Mouse (Mus musculus) kidney, embryonic 15.5 days (tissue): ENCODE measurements around the gene 2310022A10Rik. TPM values are rescaled to one million over a fixed set of nuclear protein-coding genes. Genes with fewer than 3 reads are reported as not detected.

Experiments
- ATAC-seq: fragments of 200-750 bp; cut with Nextera tagmentation; replicated peaks from 2 replicates; pipeline ENCODE4 v1.8.0; 2017; ENCODE audit warnings: moderate TSS enrichment; ENCODE audit not compliant: low FRiP score
- H3K27ac ChIP-seq: fragments of 300-500 bp; sonication (generic); 2 replicates; pipeline ENCODE4 v1.5.1; 2015; ENCODE audit warnings: mild to moderate bottlenecking, inconsistent platforms
- H3K27me3 ChIP-seq: fragments of 300-500 bp; sonication (generic); 2 replicates; pipeline ENCODE4 v1.6.1; 2015; ENCODE audit warnings: inconsistent platforms
- H3K36me3 ChIP-seq: fragments of 300-500 bp; sonication (generic); 2 replicates; pipeline ENCODE4 v1.6.1; 2015; ENCODE audit warnings: inconsistent platforms
- H3K4me1 ChIP-seq: fragments of 300-500 bp; sonication (generic); 2 replicates; pipeline ENCODE4 v1.6.1; 2015; ENCODE audit warnings: inconsistent platforms
- H3K4me2 ChIP-seq: fragments of 300-500 bp; sonication (generic); 2 replicates; pipeline ENCODE4 v1.6.1; 2015; ENCODE audit warnings: moderate library complexity, mild to moderate bottlenecking, inconsistent platforms
- H3K4me3 ChIP-seq: fragments of 300-500 bp; sonication (generic); replicated peaks from 2 replicates; pipeline ENCODE4 v1.5.1; 2015; ENCODE audit warnings: mild to moderate bottlenecking, inconsistent platforms
- H3K9ac ChIP-seq: fragments of 300-500 bp; sonication (generic); 2 replicates; pipeline ENCODE4 v1.6.1; 2015; ENCODE audit warnings: mild to moderate bottlenecking, inconsistent platforms
- H3K9me3 ChIP-seq: fragments of 300-500 bp; sonication (generic); replicated peaks from 2 replicates; pipeline ENCODE4 v1.6.1; 2016; ENCODE audit warnings: inconsistent platforms
- WGBS: fragments of 180-500 bp; shearing (Covaris S2); methylation state at CpG from one replicate; pipeline ENCODE4 v1.1.7; 2015; ENCODE audit warnings: mixed read lengths; 5-methylcytosine and 5-hydroxymethylcytosine counted together
- polyA plus RNA-seq: library from polyadenylated mRNA; unstranded; fragments of >200 nt; fragmentation: Nextera tagmentation; extraction: Ambion mirVana; gene quantifications from 2 replicates; pipeline ENCODE4 v1.2.1, GENCODE M21; 2015

The 2310022A10Rik gene
- polyA plus RNA-seq, 1 experiment from 2014 or later: 29.4 TPM

DNA sequence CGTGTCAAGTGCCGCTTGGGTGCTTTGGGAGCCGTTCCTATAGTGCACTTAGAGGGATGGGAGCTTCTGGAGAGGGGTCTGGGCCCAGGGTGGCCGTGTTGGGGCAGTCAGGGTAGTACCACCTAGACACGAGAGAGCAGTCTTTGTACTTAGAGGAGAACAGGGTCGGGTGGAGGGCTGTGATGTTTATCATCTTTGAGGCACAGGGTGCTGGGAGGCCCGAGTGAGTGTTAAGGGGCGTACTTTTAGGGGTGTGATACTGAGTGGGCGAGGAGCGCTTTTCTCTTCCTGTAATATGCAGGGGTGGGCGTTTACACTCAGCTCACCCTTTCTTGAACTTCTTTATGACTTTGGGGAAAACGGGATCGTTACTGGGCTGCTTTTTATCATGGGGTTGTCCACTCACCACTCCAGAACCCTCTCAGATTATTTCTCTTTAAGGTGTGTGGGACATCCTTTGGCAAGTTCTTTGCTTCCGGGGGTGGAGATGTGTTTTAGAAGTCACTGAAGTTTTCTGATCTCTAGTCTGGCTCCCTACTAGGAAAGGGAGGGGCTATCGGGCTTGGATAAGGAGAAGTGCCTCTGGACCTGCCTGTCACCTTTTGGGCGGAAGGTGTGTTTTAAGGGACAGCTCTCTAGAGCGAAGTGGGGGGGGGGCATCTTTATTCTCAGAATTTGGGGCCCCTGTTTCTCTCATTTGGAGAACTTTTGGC, 39.3 kb downstream of the 2310022A10Rik start:
- Histone ChIP-seq H3K4me1 (peaks cover 40% of the 10 kb centered on the region), H3K27ac (peak overlapping the region; percentile 98), H3K4me3 (peak overlapping the region; percentile 65), H3K36me3 (peaks cover 8% of the 10 kb centered on the region; the same call in 1 of the 2 replicates), H3K9ac (peak overlapping the region; percentile 86), H3K9me3 (no peaks in the 10 kb centered on the region), H3K4me2 (peak overlapping the region; percentile 74), H3K27me3 (no peaks in the 10 kb centered on the region)
- ATAC-seq: peak; percentile 53
- WGBS: 1% methylated on average over 17 of the region's 17 CpGs

DNA sequence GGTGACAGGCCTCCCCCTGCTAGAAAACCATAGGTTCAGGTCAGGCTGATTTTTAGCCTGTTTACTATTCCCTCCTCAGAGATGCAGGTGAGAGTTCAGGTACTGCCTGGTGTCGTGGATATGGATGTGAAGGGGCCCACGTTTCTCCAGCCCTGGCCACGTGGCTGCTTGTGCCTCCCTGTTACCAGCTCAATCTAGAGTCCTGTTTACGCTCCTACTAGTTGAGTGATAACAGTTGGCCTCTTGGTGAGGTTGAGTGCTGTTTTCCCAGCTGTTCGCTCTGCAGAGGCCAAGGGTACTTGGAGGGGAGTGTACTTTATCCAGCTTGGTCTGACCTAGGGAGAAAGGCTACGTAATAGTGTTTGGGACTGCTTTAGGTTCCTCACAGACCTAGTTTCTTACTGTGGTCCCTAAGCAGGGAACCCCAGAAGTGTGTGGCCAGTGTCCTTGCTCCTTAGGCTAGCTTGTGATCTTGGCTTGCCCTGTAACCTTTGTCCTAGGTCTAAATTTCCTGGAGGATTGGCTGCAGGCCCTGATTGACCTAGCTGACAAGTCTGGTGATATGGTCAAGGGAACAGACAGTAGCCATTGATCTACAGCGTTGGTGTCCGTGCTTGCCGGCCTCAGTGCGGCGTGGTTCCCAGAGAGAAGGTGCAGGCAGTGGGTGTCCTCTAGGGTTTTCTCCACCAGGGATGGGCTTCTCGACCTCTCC, 40.1 kb downstream of the 2310022A10Rik start:
- no peak for ATAC-seq
- WGBS: 32% methylated on average over 12 of the region's 12 CpGs
- H3K4me2 ChIP-seq: peak overlapping the region; percentile 74

DNA sequence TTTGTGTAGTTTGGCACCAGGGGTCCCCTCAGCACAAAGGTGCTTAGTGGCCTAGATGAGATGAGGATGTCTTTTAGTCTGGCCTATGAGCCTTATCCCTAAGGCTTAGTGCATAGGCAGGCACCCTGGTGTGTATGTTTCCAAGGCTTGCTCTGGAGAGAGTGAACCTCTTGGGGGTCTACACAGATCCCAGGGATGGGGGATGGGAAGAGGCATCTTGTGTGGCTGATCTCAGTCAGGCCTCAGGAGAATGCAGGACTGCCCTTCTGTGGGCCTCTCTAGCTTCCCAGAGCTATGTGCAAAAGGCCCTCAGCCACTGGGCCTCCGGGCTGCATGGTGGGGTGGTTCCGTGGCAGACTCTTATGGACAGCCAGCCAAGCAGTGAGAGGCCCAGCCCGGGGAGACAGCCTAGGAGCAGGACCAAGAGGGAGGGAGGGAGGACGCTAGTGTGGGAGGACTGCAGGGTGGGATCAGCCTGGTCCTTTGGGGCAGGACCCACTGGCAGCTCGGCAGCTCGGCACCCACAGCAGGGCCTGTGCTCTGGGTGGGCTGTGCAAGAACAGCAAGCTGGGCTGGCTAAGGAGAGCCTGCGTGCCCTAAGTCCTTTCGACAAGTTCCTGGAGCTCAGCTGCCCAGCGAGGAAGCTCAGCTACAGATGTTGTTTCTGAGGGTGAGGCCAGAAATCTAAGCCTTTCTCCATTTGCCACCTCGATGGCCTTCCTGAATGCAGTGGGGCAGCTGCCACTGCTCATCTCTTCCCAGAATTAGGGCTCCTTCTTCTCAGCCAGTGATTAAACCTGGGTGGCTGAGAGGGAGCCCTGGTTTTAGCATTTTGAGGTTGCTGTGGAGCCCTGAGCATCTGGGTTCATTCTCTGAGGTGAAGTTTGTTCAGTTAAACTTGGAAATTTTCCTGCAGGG, 43.8 kb downstream of the 2310022A10Rik start:
- peak overlapping the region; percentile 38; the same call in 1 of the 2 replicates for H3K9ac ChIP-seq
- H3K4me1 ChIP-seq: peaks cover 58% of the 10 kb centered on the region
- 26% methylated on average over 10 of the region's 10 CpGs for WGBS
- H3K27ac ChIP-seq: peak overlapping the region; percentile 90
- H3K27me3 ChIP-seq: no peaks in the 10 kb centered on the region
- no peaks in the 10 kb centered on the region for H3K9me3 ChIP-seq
- H3K4me2 ChIP-seq: peak overlapping the region; percentile 46
- ATAC-seq: peak; percentile 59
- peak overlapping the region; percentile 17 for H3K4me3 ChIP-seq
- peaks cover 8% of the 10 kb centered on the region; the same call in 1 of the 2 replicates for H3K36me3 ChIP-seq

More for the DNA sequence above, 40.1 kb downstream of the 2310022A10Rik start:
- Histone ChIP-seq H3K36me3 (peaks cover 8% of the 10 kb centered on the region; the same call in 1 of the 2 replicates), H3K27ac (peak overlapping the region; percentile 98), H3K4me3 (peak overlapping the region; percentile 65), H3K9ac (peak overlapping the region; percentile 86), H3K4me1 (peaks cover 47% of the 10 kb centered on the region), H3K27me3 (no peaks in the 10 kb centered on the region), H3K9me3 (no peaks in the 10 kb centered on the region)

DNA sequence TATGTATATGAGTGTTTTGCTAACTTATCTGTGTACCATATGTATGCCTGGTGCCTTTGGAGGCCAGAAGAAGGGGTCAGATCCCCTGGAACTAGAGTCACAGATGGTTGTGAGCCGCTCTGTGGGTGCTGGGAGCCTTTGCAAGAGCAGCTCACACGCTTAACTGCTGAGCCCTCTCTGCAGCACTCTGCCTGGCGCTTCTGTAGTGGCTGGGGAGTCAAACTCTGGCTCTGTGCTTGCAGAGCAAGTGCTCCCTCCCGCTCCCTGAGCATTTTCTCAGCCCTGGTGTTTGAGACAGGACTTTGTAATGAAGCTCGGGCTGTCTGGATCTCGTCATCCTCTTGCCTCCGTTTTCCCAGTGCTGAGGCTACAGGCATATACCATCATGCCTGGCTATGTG, 45.0 kb downstream of the 2310022A10Rik start:
- Histone ChIP-seq H3K9ac (no peak overlapping the region), H3K4me1 (peaks cover 52% of the 10 kb centered on the region), H3K4me2 (no peak overlapping the region), H3K36me3 (peaks cover 13% of the 10 kb centered on the region), H3K27ac (peak overlapping the region; percentile 27; the same call in 1 of the 2 replicates), H3K4me3 (no peak overlapping the region), H3K9me3 (no peaks in the 10 kb centered on the region), H3K27me3 (no peaks in the 10 kb centered on the region)
- ATAC-seq: no peak
- 81% methylated on average over 7 of the region's 7 CpGs for WGBS

DNA sequence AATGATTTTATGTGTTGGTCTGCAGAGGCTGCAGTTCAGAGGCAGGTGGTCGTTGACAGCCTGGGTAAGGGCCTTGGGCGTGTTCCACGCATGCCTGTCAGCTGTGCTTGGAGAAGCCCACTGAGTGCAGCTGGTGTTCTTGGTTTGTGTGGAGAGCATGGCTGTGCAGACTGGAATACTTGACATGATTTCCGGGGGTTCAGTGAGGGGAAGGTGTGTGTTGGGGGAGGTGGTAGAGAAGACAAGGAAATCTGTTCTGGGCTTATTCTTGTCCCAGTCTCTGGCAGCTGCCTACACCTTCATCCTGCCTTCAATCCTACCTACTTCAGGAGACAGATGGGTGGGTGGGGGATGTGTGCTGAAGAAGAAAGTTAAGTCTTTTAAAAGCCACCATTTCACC, 48.6 kb downstream of the 2310022A10Rik start:
- Histone ChIP-seq H3K4me1 (peaks cover 53% of the 10 kb centered on the region), H3K4me3 (no peak overlapping the region), H3K27ac (0 out of 2 replicates have a peak overlapping the region, but pooled peaks have one; percentile 5), H3K27me3 (no peaks in the 10 kb centered on the region), H3K36me3 (peaks cover 5% of the 10 kb centered on the region; the same call in 1 of the 2 replicates), H3K9me3 (no peaks in the 10 kb centered on the region), H3K4me2 (no peak overlapping the region), H3K9ac (no peak overlapping the region)
- no peak for ATAC-seq
- 76% methylated on average over 4 of the region's 4 CpGs for WGBS

DNA sequence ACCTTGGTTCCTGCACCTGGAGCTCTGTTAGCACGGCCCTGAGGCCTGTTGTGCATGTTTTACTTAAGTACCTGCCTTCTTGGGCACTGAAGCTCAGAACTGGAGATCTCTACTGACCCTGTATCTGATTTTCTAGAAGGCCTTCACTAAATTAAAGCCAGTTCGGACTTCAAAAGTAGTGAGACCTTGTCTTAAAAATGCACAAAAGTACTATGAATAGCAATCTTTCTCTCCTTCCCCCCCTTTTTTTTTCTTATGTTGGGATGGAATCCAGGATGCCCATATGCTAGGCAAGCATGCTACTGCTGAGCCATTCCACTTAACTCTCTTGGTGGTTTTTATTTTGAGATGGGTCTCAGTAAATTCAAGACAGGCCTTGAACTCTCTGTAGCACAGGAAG, 49.1 kb downstream of the 2310022A10Rik start:
- no peak for ATAC-seq
- H3K27me3 ChIP-seq: no peaks in the 10 kb centered on the region
- no peak overlapping the region for H3K27ac ChIP-seq
- no peak overlapping the region for H3K4me3 ChIP-seq
- H3K36me3 ChIP-seq: peaks cover 5% of the 10 kb centered on the region; the same call in 1 of the 2 replicates
- no peak overlapping the region for H3K9ac ChIP-seq
- no peak overlapping the region for H3K4me2 ChIP-seq
- WGBS: 74% methylated on average over 2 of the region's 2 CpGs
- H3K9me3 ChIP-seq: no peaks in the 10 kb centered on the region
- H3K4me1 ChIP-seq: peaks cover 53% of the 10 kb centered on the region

DNA sequence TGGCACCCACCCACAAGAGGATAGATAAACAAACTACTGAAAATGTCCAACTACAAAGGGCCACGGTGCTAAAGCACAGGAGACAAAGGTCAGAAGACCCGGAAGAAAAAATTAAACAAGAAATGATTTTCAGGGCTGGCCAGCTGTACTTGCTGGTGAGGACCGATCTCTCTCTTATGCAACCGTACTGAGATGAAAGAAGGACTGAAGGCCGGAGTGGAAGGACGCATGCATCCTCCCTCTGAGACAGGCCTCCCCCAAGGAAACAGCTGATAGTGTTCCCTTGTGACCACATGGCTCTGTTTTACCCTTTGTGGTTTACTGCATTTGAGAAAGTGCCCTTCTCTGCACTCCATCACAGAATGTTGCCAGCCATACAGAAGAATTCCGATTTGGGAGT, 49.8 kb downstream of the 2310022A10Rik start:
- Histone ChIP-seq H3K4me1 (peaks cover 53% of the 10 kb centered on the region), H3K9me3 (no peaks in the 10 kb centered on the region), H3K36me3 (peaks cover 5% of the 10 kb centered on the region; the same call in 1 of the 2 replicates), H3K4me2 (no peak overlapping the region), H3K9ac (no peak overlapping the region), H3K4me3 (no peak overlapping the region), H3K27me3 (no peaks in the 10 kb centered on the region), H3K27ac (no peak overlapping the region)
- no peak for ATAC-seq
- 76% methylated on average over 7 of the region's 7 CpGs for whole genome bisulfite sequencing

DNA sequence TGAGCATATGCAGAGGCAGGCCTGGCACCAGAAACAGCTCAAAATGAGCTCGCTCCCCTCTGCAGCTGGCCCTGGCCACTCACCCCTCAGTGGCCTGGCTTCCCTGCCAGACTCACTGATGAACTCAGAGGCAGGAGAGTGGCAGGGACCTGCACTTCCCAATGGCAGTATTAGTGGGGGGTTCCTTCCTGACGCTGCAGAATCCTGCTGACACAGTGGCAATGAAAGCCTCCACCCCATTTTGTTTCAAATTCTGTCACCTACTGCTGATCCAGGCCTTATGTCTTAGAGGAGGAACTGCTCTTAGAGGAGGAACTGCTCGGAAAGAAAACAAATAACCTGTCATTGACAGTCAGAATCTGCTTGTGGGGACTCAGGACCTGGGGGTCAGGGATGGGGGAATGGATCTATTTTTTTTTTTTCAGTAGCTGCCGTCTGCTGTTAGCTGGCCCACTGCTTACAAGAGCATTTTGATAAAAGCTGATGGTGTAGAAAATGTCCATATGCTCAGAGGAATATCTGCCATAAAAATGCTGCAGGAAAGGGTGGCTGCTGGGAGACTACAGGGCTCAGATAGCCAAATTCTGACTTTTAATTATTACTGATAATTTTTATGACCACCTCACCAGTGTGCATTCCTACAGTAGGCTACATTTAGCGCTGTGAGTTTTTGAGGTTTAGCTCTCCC, 51.8 kb downstream of the 2310022A10Rik start:
- Histone ChIP-seq H3K4me3 (no peak overlapping the region), H3K9me3 (no peaks in the 10 kb centered on the region), H3K27ac (peak overlapping the region; percentile 19), H3K4me2 (no peak overlapping the region), H3K9ac (no peak overlapping the region), H3K4me1 (peaks cover 51% of the 10 kb centered on the region), H3K27me3 (no peaks in the 10 kb centered on the region), H3K36me3 (peaks cover 23% of the 10 kb centered on the region)
- no peak for ATAC-seq
- WGBS: 56% methylated on average over 5 of the region's 5 CpGs

DNA sequence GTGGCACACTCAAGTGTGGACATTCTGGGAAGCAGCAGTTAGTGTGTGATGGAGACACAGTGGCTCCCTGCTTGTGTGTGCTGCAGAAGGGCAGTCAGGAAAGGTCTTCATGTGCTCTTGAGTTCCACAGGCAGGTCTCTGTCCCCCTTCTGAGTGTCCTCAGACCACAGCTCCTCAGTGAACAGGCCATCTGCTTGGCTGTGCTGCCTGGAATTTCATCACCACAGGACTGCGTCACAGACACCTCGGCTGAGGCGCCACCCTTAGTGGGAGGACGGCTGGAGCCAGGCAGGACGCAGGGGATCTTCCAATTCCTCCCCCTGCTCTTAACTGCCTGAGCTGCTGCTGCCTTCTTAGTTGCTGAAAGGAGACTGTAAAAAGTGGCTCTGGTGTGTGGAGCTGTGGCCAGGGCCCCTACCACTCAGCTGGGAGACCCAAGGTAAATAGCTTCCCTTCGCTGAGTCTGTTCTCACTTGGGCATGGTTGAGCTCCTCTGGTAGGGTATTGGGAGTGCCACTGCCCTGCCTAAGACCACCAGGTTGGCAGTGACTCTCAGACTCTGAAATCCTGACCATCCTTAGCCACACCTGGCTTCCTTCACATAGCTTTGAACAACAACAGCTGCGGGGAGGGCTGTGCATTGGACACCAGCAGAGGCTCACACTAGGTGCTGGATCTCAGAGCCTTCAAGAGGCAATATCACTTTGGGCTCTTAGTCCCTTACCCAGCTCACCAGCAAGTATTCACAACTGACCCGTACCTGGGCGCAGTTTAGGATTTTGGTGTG, 52.7 kb downstream of the 2310022A10Rik start:
- H3K4me2 ChIP-seq: no peak overlapping the region
- H3K9ac ChIP-seq: no peak overlapping the region
- H3K4me3 ChIP-seq: no peak overlapping the region
- H3K27me3 ChIP-seq: no peaks in the 10 kb centered on the region
- peak; percentile 40; the same call in 1 of the 2 replicates for ATAC-seq
- peaks cover 30% of the 10 kb centered on the region for H3K36me3 ChIP-seq
- H3K27ac ChIP-seq: peak overlapping the region; percentile 59
- no peaks in the 10 kb centered on the region for H3K9me3 ChIP-seq
- 49% methylated on average over 9 of the region's 9 CpGs for WGBS
- H3K4me1 ChIP-seq: peaks cover 50% of the 10 kb centered on the region

DNA sequence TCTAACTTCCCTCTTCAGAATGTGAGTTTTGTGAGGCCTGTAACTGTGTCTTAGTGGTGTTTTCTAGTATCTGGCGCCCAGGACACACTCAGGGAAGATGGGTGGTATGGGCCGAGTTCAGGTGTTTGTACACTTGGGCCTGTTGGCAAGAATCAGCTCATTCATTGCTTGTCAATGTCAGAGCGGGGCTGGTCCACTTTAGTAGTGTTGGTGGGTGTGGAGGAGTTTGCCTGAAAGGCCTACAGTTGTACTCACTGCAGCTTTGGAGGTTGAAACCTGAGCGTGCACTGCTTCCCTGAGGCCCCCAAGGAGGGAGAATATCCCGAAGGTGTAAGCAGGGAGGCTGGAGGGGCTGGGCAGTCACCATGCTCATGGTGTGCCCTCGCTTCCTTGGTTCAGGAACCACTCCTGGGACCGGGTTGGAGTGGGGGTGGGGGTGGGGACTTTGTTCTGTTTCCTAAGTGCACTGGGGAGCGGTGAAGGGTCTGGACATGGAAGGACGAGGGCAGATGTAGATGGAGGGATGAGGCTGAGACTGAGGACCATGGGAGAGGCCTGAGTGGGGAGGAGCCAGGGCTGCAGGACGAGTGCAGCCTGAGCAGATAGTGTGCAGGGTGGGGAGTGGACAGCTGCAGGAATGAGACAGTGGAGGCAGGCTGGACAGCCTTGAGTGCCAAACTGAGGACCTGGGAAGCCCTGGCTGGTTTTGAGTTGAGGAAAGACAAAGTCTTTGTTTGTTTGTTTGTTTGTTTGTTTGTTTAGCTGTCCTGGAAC, 53.6 kb downstream of the 2310022A10Rik start:
- Histone ChIP-seq H3K4me3 (no peak overlapping the region), H3K27me3 (no peaks in the 10 kb centered on the region), H3K9me3 (no peaks in the 10 kb centered on the region), H3K4me1 (peaks cover 44% of the 10 kb centered on the region), H3K36me3 (peaks cover 38% of the 10 kb centered on the region), H3K4me2 (no peak overlapping the region; the same call in 1 of the 2 replicates), H3K27ac (peak overlapping the region; percentile 59), H3K9ac (no peak overlapping the region; the same call in 1 of the 2 replicates)
- peak; percentile 63; the same call in 1 of the 2 replicates for ATAC-seq
- 37% methylated on average over 10 of the region's 10 CpGs for WGBS
